Mouse (Mus musculus): Measurements from ENCODE around the gene Gm4969.

GRCm38 (mm10) chr7:19050172-19050571, 68.0 kb downstream of the Gm4969 start:
- TF ChIP-seq CTCF (conservative IDR thresholded peaks at IDR 0.05; ENCODE audit: low read length) = no peak
- TF ChIP-seq POU5F1 (IDR thresholded peaks at IDR 0.05; ENCODE audit: borderline replicate concordance, low read length) = no peak
- TF ChIP-seq NANOG (IDR thresholded peaks at IDR 0.05; ENCODE audit: borderline replicate concordance, low read length) = no peak
